ENCODE assay signal across 20 mouse cellular contexts in the genomic region with DNA sequence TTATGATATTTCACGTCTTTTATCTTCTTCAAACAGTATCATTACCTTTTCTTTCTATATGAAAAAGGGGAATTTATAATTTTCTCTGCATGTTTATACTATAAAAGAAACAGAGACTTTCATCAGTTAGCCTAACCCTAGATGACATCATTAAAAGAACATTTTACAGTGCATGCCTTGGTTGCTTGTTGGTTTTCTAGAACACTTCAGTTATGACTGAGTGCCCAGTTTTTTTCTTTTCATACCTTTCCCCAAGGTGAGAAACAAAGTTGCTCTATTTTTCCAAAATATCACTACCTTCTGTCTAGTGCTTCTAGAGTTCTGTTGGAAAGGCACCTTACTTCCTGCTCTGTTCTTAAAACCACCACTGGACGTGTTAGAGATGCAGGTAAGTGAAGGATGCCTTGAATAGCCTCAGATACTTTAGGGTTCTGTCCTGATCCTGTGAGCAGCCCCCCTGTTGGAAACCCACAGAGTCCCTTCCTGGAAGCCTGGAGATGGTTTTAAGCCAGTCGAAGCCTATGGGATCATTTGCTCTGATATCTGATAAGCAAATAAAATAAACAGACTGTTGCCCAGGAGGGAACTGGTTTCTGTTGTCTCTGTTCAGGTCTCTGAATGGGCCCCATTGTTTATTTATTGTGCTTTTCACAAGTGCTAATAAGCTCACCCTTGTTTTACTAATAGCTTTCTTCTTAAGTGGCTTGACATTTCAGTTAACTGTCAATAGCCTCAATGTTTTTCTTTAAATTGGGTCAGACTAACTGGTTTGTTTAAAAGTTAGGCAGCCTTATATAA. TPM values are rescaled to one million over a fixed set of nuclear protein-coding genes. Genes with fewer than 3 reads are reported as not detected.
A peak's percentile ranks its signal among the peaks of the same experiment; 100 is the strongest.
DNase-seq lines count a peak whose midpoint lies in the region; ATAC-seq and TF ChIP-seq lines count a peak whose summit lies in the region.
"Had no signal": no experiment of that assay in that cellular context is flagged by ENCODE, and none has a peak within 500 bp of the region (broad histone marks: within the 10 kb centered on the region; RNA-seq: fewer than 3 reads in every experiment).

No protein-coding gene starts in this region.

- peak; percentile 4 for DNase-seq in embryonic facial prominence, embryonic 11.5 days (ENCODE audit: low spot score)
- DNase-seq in embryonic facial prominence, embryonic 10.5 days (ENCODE audit: low spot score), result no peak
- DNase-seq in liver, postnatal 0 days, result no peak
- DNase-seq in liver, embryonic 11.5 days (ENCODE audit: low spot score), result no peak
- DNase-seq in Muller cell, postnatal 12 days (ENCODE audit: inconsistent ontology term), result peak; percentile 46
- DNase-seq: cerebellum, adult 9-10 months; cerebellum, postnatal 36 days; kidney, adult 11 months; kidney, postnatal 14 days; left cerebral cortex, postnatal 4 days; midbrain, embryonic 14.5 days; thymus, adult 2 months; thymus, postnatal 36 days had no signal

- no peak overlapping the region for H3K4me2 ChIP-seq in embryonic facial prominence, embryonic 11.5 days (ENCODE audit: low read depth, low read length)
- H3K4me2 ChIP-seq in liver, postnatal 0 days (ENCODE audit: low read depth, low read length), result no peak overlapping the region
- H3K4me2 ChIP-seq in liver, embryonic 11.5 days, result no peak overlapping the region
- H3K4me2 ChIP-seq: embryonic facial prominence, embryonic 13.5 days; heart, embryonic 12.5 days; hindbrain, embryonic 15.5 days; neural tube, embryonic 15.5 days had no signal

- no peaks in the 10 kb centered on the region for H3K4me1 ChIP-seq in embryonic facial prominence, embryonic 11.5 days (ENCODE audit: control insufficient read depth, insufficient read depth, low read length)
- H3K4me1 ChIP-seq in embryonic facial prominence, embryonic 10.5 days, result peaks cover 34% of the 10 kb centered on the region
- peaks cover 26% of the 10 kb centered on the region for H3K4me1 ChIP-seq in liver, postnatal 0 days (ENCODE audit: insufficient read depth)
- no peaks in the 10 kb centered on the region; the same call in 1 of the 2 replicates for H3K4me1 ChIP-seq in liver, embryonic 11.5 days (replicated peaks; ENCODE audit: control insufficient read depth, insufficient read depth, low read length)

- no peak for TF ChIP-seq CTCF in liver, postnatal 0 days (IDR thresholded peaks at IDR 0.05; ENCODE audit: low read depth)

- TF ChIP-seq EP300 in liver, postnatal 0 days (IDR thresholded peaks at IDR 0.05; ENCODE audit: low read depth), result no peak

- no peak overlapping the region for H3K27ac ChIP-seq in embryonic facial prominence, embryonic 11.5 days (replicated peaks; ENCODE audit: low read depth, low read length)
- no peak overlapping the region for H3K27ac ChIP-seq in embryonic facial prominence, embryonic 10.5 days (replicated peaks)
- H3K27ac ChIP-seq in liver, postnatal 0 days (ENCODE audit: low read depth), result peak overlapping the region; percentile 0; the same call in 1 of the 2 replicates
- no peak overlapping the region for H3K27ac ChIP-seq in liver, embryonic 11.5 days (ENCODE audit: low read depth, low read length)
- H3K27ac ChIP-seq in macrophage, result peak overlapping the region; percentile 34
- H3K27ac ChIP-seq: embryonic facial prominence, embryonic 13.5 days; hindbrain, embryonic 15.5 days; neural tube, embryonic 15.5 days had no signal

- no peaks in the 10 kb centered on the region for H3K9me3 ChIP-seq in embryonic facial prominence, embryonic 11.5 days (replicated peaks; ENCODE audit: control insufficient read depth, low read length)
- H3K9me3 ChIP-seq in embryonic facial prominence, embryonic 10.5 days, result no peaks in the 10 kb centered on the region
- H3K9me3 ChIP-seq in liver, postnatal 0 days (ENCODE audit: low read length), result no peaks in the 10 kb centered on the region
- H3K9me3 ChIP-seq in liver, embryonic 11.5 days (ENCODE audit: control insufficient read depth, low read length), result no peaks in the 10 kb centered on the region
- H3K9me3 ChIP-seq: embryonic facial prominence, embryonic 13.5 days; hindbrain, embryonic 15.5 days; neural tube, embryonic 15.5 days had no signal

- H3K4me3 ChIP-seq in embryonic facial prominence, embryonic 11.5 days (ENCODE audit: low read depth, low read length), result no peak overlapping the region
- no peak overlapping the region for H3K4me3 ChIP-seq in embryonic facial prominence, embryonic 10.5 days
- H3K4me3 ChIP-seq in liver, postnatal 0 days (ENCODE audit: low read depth, low read length), result no peak overlapping the region
- H3K4me3 ChIP-seq in liver, embryonic 11.5 days (ENCODE audit: low read depth, low read length), result no peak overlapping the region
- no peak overlapping the region for H3K4me3 ChIP-seq in macrophage (ENCODE audit: inconsistent target)
- H3K4me3 ChIP-seq: embryonic facial prominence, embryonic 13.5 days; heart, embryonic 12.5 days; hindbrain, embryonic 15.5 days; neural tube, embryonic 15.5 days had no signal

- H3K79me2 ChIP-seq in macrophage (ENCODE audit: inconsistent target), result peaks cover 97% of the 10 kb centered on the region

- no peaks in the 10 kb centered on the region for H3K36me3 ChIP-seq in embryonic facial prominence, embryonic 11.5 days (replicated peaks; ENCODE audit: control insufficient read depth, insufficient read depth, low read depth, low read length)
- H3K36me3 ChIP-seq in embryonic facial prominence, embryonic 10.5 days (replicated peaks), result no peaks in the 10 kb centered on the region; the same call in 1 of the 2 replicates
- no peaks in the 10 kb centered on the region for H3K36me3 ChIP-seq in liver, postnatal 0 days (replicated peaks; ENCODE audit: insufficient read depth, low read length)
- no peaks in the 10 kb centered on the region for H3K36me3 ChIP-seq in liver, embryonic 11.5 days (ENCODE audit: control insufficient read depth, insufficient read depth, low read length)
- H3K36me3 ChIP-seq in macrophage (ENCODE audit: inconsistent target), result no peaks in the 10 kb centered on the region
- H3K36me3 ChIP-seq: hindbrain, embryonic 15.5 days; neural tube, embryonic 15.5 days had no signal

- no peak for ATAC-seq in embryonic facial prominence, embryonic 11.5 days (replicated peaks; ENCODE audit: insufficient number of reproducible peaks, low FRiP score, low TSS enrichment, low read depth)
- ATAC-seq in liver, postnatal 0 days, result no peak
- ATAC-seq in liver, embryonic 11.5 days (replicated peaks; ENCODE audit: low FRiP score), result no peak
- ATAC-seq in granulocyte monocyte progenitor cell, adult 5-6 weeks (replicated peaks; ENCODE audit: poor library complexity, severe bottlenecking), result no peak
- ATAC-seq: forebrain, embryonic 16.5 days had no signal

- no peak overlapping the region for H3K9ac ChIP-seq in embryonic facial prominence, embryonic 11.5 days (replicated peaks; ENCODE audit: low read length)
- no peak overlapping the region for H3K9ac ChIP-seq in liver, postnatal 0 days (replicated peaks)
- no peak overlapping the region for H3K9ac ChIP-seq in liver, embryonic 11.5 days (ENCODE audit: low read depth, low read length)
- H3K9ac ChIP-seq: embryonic facial prominence, embryonic 13.5 days; heart, embryonic 12.5 days; hindbrain, embryonic 15.5 days; neural tube, embryonic 15.5 days had no signal

- 36% methylated on average over 3 of the region's 3 CpGs for WGBS in embryonic facial prominence, embryonic 11.5 days
- 42% methylated on average over 3 of the region's 3 CpGs for WGBS in embryonic facial prominence, embryonic 10.5 days
- WGBS in liver, postnatal 0 days (ENCODE audit: insufficient replicate concordance), result 57% methylated on average over 3 of the region's 3 CpGs
- WGBS in liver, embryonic 11.5 days, result 56% methylated on average over 3 of the region's 3 CpGs
- 80% methylated on average over 3 of the region's 3 CpGs for WGBS in macrophage (ENCODE audit: missing documents)

- H3K27me3 ChIP-seq in embryonic facial prominence, embryonic 11.5 days (ENCODE audit: control insufficient read depth, insufficient read depth, low read length), result no peaks in the 10 kb centered on the region
- H3K27me3 ChIP-seq in embryonic facial prominence, embryonic 10.5 days (replicated peaks; ENCODE audit: low read depth, poor library complexity, severe bottlenecking), result no peaks in the 10 kb centered on the region
- no peaks in the 10 kb centered on the region for H3K27me3 ChIP-seq in liver, postnatal 0 days (ENCODE audit: insufficient read depth, low read length)
- H3K27me3 ChIP-seq in liver, embryonic 11.5 days (replicated peaks; ENCODE audit: control insufficient read depth, insufficient read depth, low read length), result no peaks in the 10 kb centered on the region
- H3K27me3 ChIP-seq: embryonic facial prominence, embryonic 13.5 days; heart, embryonic 12.5 days; hindbrain, embryonic 15.5 days; neural tube, embryonic 15.5 days had no signal

RNA-seq across cellular contexts. Expression of gene Ppp3ca, which starts 37.5 kb away (rescaled TPM):
- 57.4 and 58.6 TPM in 2 replicates for polyA plus RNA-seq in embryonic facial prominence, embryonic 11.5 days (2014; fragmentation: Nextera tagmentation; extraction: Ambion mirVana)
- polyA plus RNA-seq in embryonic facial prominence, embryonic 10.5 days (2016; fragmentation: Nextera tagmentation; extraction: Ambion mirVana), result 27.9 and 32.2 TPM in 2 replicates
- 21.6 and 23.7 TPM in 2 replicates for polyA plus RNA-seq in liver, postnatal 0 days (2015; fragmentation: Nextera tagmentation; extraction: Ambion mirVana)
- 28.7 and 30.7 TPM in 2 replicates for polyA plus RNA-seq in liver, embryonic 11.5 days (2014; fragmentation: Nextera tagmentation; extraction: Ambion mirVana)
- total RNA-seq in macrophage (2018; cell fraction: chromatin; rRNA removed), result 100 to 1,000 TPM in 22 of 26 experiments, 10 to 100 TPM in 4; 33.3 to 254 (median 187) TPM
- 10 to 100 TPM; 62.7 to 89.5 (median 78.5) TPM for total RNA-seq in macrophage (2018; cell fraction: cytosol; rRNA removed)
- total RNA-seq in macrophage (2018; cell fraction: nucleus; rRNA removed), result 100 to 1,000 TPM in 21 of 26 experiments, 10 to 100 TPM in 5; 36.9 to 188 (median 128) TPM
- polyA plus RNA-seq in macrophage (2018), result 64.1 to 79.9 TPM (median 70.4 TPM) in 3 replicates
- 56.6 and 61.1 TPM in 2 replicates for total RNA-seq in granulocyte monocyte progenitor cell, adult 5-6 weeks (2014; fragmentation: Nextera tagmentation)
- total RNA-seq in granulocyte monocyte progenitor cell, adult 5-6 weeks (2017), result 72.4 and 73.9 TPM in 2 replicates

Comparison
In these comparisons a context has a peak if more than half of its experiments do, and no peak if none do; other contexts are left out.
1. DNase-seq: peak in embryonic facial prominence, embryonic 11.5 days (single experiment) and Muller cell, postnatal 12 days (single experiment); none in embryonic facial prominence, embryonic 10.5 days (single experiment), liver, postnatal 0 days (single experiment) and liver, embryonic 11.5 days (single experiment).
2. H3K27ac ChIP-seq: peak in liver, postnatal 0 days (single experiment) and macrophage (single experiment); none in embryonic facial prominence, embryonic 11.5 days (single experiment), embryonic facial prominence, embryonic 10.5 days (single experiment) and liver, embryonic 11.5 days (single experiment).